ENCODE assay signal across 32 mouse cellular contexts in the genomic region with DNA sequence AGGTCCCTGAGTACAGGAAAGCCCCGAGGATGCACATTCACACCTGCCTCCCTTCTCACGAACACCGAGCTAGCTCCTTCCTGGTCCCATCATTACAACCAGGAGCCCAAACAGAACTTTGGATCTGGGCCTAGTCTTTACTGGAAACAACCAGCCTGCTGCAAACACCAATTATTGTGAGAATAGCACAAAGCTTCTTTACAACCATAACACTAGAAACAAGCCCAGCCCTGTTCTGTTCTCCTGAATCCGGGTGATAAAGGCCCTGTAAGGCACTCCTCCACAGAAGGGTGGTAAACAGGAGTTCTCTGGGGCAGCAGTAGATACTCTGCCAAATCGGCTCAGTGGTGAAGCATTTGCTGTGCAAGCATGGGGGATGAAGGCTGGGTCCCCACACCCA. TPM values are rescaled to one million over a fixed set of nuclear protein-coding genes. Genes with fewer than 3 reads are reported as not detected.
DNase-seq lines count a peak whose midpoint lies in the region; ATAC-seq and TF ChIP-seq lines count a peak whose summit lies in the region.
"Had no signal": no experiment of that assay in that cellular context is flagged by ENCODE, and none has a peak within 500 bp of the region (broad histone marks: within the 10 kb centered on the region; RNA-seq: fewer than 3 reads in every experiment).

No protein-coding gene starts in this region.

- no peak for TF ChIP-seq CTCF in cerebellum, adult 2 months (IDR thresholded peaks at IDR 0.05; ENCODE audit: borderline replicate concordance, insufficient read depth, low read depth, low read length)
- no peak for TF ChIP-seq CTCF in olfactory bulb, adult 2 months (IDR thresholded peaks at IDR 0.05; ENCODE audit: insufficient read depth, low read depth, low read length)
- no peak for TF ChIP-seq CTCF in forebrain, postnatal 0 days (IDR thresholded peaks at IDR 0.05; ENCODE audit: low read depth)

- H3K4me3 ChIP-seq in cerebellum, adult 2 months (replicated peaks; ENCODE audit: insufficient read depth, low read depth, low read length): no peak overlapping the region
- H3K4me3 ChIP-seq in olfactory bulb, adult 2 months (ENCODE audit: insufficient read depth, low read depth, low read length): no peak overlapping the region
- no peak overlapping the region for H3K4me3 ChIP-seq in forebrain, postnatal 0 days (ENCODE audit: low read depth, low read length)
- H3K4me3 ChIP-seq: embryonic facial prominence, embryonic 12.5 days; forebrain, embryonic 15.5 days; hindbrain, embryonic 10.5 days; limb, embryonic 10.5 days; limb, embryonic 15.5 days; liver, embryonic 13.5 days; megakaryocyte, embryonic 14.5 days; midbrain, embryonic 12.5 days; myocyte; neural tube, embryonic 12.5 days had no signal

- no peak for TF ChIP-seq POLR2A in cerebellum, adult 2 months (IDR thresholded peaks at IDR 0.05; ENCODE audit: borderline replicate concordance, insufficient read depth, low read length)
- no peak for TF ChIP-seq POLR2A in olfactory bulb, adult 2 months (IDR thresholded peaks at IDR 0.05; ENCODE audit: insufficient read depth, low read depth, low read length)

- H3K27me3 ChIP-seq in cerebellum, adult 2 months (ENCODE audit: control insufficient read depth, insufficient read depth, low read length): no peaks in the 10 kb centered on the region
- no peaks in the 10 kb centered on the region for H3K27me3 ChIP-seq in forebrain, postnatal 0 days (ENCODE audit: insufficient read depth, low read length)
- H3K27me3 ChIP-seq: embryonic facial prominence, embryonic 12.5 days; forebrain, embryonic 15.5 days; limb, embryonic 15.5 days; liver, embryonic 13.5 days; megakaryocyte, embryonic 14.5 days; midbrain, embryonic 12.5 days; neural tube, embryonic 12.5 days had no signal

- peak in 1 of 2 experiments; percentile 20 for DNase-seq in cerebellum, adult 2 months
- peak; percentile 11 for DNase-seq in kidney, adult 9 months
- no peak for DNase-seq in kidney, postnatal 14 days
- DNase-seq in left cerebral cortex, adult 11 months (ENCODE audit: low spot score): peak; percentile 51
- no peak for DNase-seq in left cerebral cortex, adult 8-10 months (ENCODE audit: low spot score in 2 of 2)
- no peak for DNase-seq in forebrain, postnatal 0 days
- DNase-seq: adrenal gland, adult 8-10 months; cerebellum, adult 11 months; cerebellum, postnatal 36 days; embryo, embryonic 11 days; gastrocnemius, postnatal 14 days; heart, postnatal 14 days; kidney, postnatal 25 days; liver, embryonic 13.5 days; lung, adult 18-20 months; lung, postnatal 4 days; thymus, adult 18-20 months; thymus, postnatal 25 days had no signal

- H3K4me1 ChIP-seq in cerebellum, adult 2 months (ENCODE audit: control insufficient read depth, insufficient read depth, low read length): no peaks in the 10 kb centered on the region
- peaks cover 8% of the 10 kb centered on the region for H3K4me1 ChIP-seq in olfactory bulb, adult 2 months (ENCODE audit: control insufficient read depth, insufficient read depth, low read length)
- H3K4me1 ChIP-seq in forebrain, postnatal 0 days (ENCODE audit: insufficient read depth): no peaks in the 10 kb centered on the region
- H3K4me1 ChIP-seq: embryonic facial prominence, embryonic 12.5 days; forebrain, embryonic 15.5 days; hindbrain, embryonic 10.5 days; limb, embryonic 10.5 days; limb, embryonic 15.5 days; liver, embryonic 13.5 days; neural tube, embryonic 12.5 days had no signal

- ATAC-seq in cerebellum, adult (ENCODE audit: insufficient number of reproducible peaks, low FRiP score, low TSS enrichment): no peak
- ATAC-seq in forebrain, postnatal 0 days: no peak
- ATAC-seq: forebrain, embryonic 15.5 days; hindbrain, embryonic 16.5 days; lung, postnatal 0 days had no signal

- 70% methylated on average over 5 of the region's 5 CpGs for WGBS in cerebellum, adult 2 months
- WGBS in olfactory bulb, adult 2 months: 42% methylated on average over 5 of the region's 5 CpGs
- WGBS in forebrain, postnatal 0 days: 72% methylated on average over 5 of the region's 5 CpGs

- H3K9ac ChIP-seq in forebrain, postnatal 0 days: no peak overlapping the region
- H3K9ac ChIP-seq: embryonic facial prominence, embryonic 12.5 days; forebrain, embryonic 15.5 days; limb, embryonic 15.5 days; liver, embryonic 13.5 days; midbrain, embryonic 12.5 days; neural tube, embryonic 12.5 days had no signal

- H3K36me3 ChIP-seq in forebrain, postnatal 0 days (ENCODE audit: insufficient read depth): peaks cover 88% of the 10 kb centered on the region

- H3K27ac ChIP-seq in cerebellum, adult 2 months (ENCODE audit: insufficient read depth, low read length): peak overlapping the region; percentile 19; the same call in 1 of the 2 replicates
- H3K27ac ChIP-seq in olfactory bulb, adult 2 months (ENCODE audit: insufficient read depth, low read depth, low read length): peak overlapping the region; percentile 42; the same call in 1 of the 2 replicates
- no peak overlapping the region for H3K27ac ChIP-seq in forebrain, postnatal 0 days (ENCODE audit: low read depth, low read length)
- H3K27ac ChIP-seq: embryonic facial prominence, embryonic 12.5 days; forebrain, embryonic 15.5 days; hindbrain, embryonic 10.5 days; limb, embryonic 10.5 days; limb, embryonic 15.5 days; liver, embryonic 13.5 days; midbrain, embryonic 12.5 days; neural tube, embryonic 12.5 days had no signal

- no peak overlapping the region for H3K4me2 ChIP-seq in forebrain, postnatal 0 days (ENCODE audit: low read depth)
- H3K4me2 ChIP-seq: embryonic facial prominence, embryonic 12.5 days; forebrain, embryonic 15.5 days; limb, embryonic 15.5 days; liver, embryonic 13.5 days; midbrain, embryonic 12.5 days; neural tube, embryonic 12.5 days had no signal

- H3K9me3 ChIP-seq in forebrain, postnatal 0 days (ENCODE audit: low read length): no peaks in the 10 kb centered on the region
- H3K9me3 ChIP-seq: embryonic facial prominence, embryonic 12.5 days; forebrain, embryonic 15.5 days; G1E; hindbrain, embryonic 10.5 days; limb, embryonic 10.5 days; limb, embryonic 15.5 days; liver, embryonic 13.5 days; megakaryocyte, embryonic 14.5 days; midbrain, embryonic 12.5 days; neural tube, embryonic 12.5 days had no signal

RNA-seq across cellular contexts. Expression of a gene that starts 38.0 kb away (rescaled TPM):
- polyA plus RNA-seq in cerebellum, adult 2 months (2012; rRNA removed): 0.62 and 0.93 TPM in 2 replicates
- 1 to 10 TPM; 4.2 to 6.6 (median 4.9) TPM for total RNA-seq in left cerebral cortex, adult 8-10 months (2022)
- not detected in 2 replicates for polyA plus RNA-seq in olfactory bulb, adult 2 months (2012; ENCODE audit: insufficient read depth, insufficient read length, low replicate concordance, missing spikeins)
- 0.31 and 0.76 TPM in 2 replicates for total RNA-seq in forebrain, postnatal 0 days (2014; rRNA removed)
- 0.28 and 0.51 TPM in 2 replicates for polyA plus RNA-seq in forebrain, postnatal 0 days (2015; fragmentation: Nextera tagmentation; extraction: Ambion mirVana)

Comparison
In these comparisons a context has a peak if more than half of its experiments do, and no peak if none do; other contexts are left out.
1. DNase-seq: peak in kidney, adult 9 months (single experiment) and left cerebral cortex, adult 11 months (single experiment); none in kidney, postnatal 14 days (single experiment), left cerebral cortex, adult 8-10 months (0 of 2) and forebrain, postnatal 0 days (single experiment).